Mouse (Mus musculus) kidney, adult 2 months (tissue): ENCODE measurements at regions not wholly inside any gene's neighbourhood (a gene's known extent, or its start where the extent isn't known, plus 50 kb on each side); places are given as distances from the start of the nearest gene placed in this dataset.

Experiments used
- CTCF ChIP-seq: fragments of 200-500 bp; conservative IDR thresholded peaks from 2 replicates; pipeline ENCODE4 v1.5.1; 2011; ENCODE audit warnings: low read depth, mild to moderate bottlenecking, control low read depth, low read length, moderate library complexity, mixed read lengths; ENCODE audit not compliant: insufficient read depth, insufficient read length
- POLR2A ChIP-seq: fragments of 200-500 bp; IDR thresholded peaks from one replicate; pipeline ENCODE4 v1.6.1; 2011; ENCODE audit warnings: low read depth, low read length, control low read depth

DNA sequence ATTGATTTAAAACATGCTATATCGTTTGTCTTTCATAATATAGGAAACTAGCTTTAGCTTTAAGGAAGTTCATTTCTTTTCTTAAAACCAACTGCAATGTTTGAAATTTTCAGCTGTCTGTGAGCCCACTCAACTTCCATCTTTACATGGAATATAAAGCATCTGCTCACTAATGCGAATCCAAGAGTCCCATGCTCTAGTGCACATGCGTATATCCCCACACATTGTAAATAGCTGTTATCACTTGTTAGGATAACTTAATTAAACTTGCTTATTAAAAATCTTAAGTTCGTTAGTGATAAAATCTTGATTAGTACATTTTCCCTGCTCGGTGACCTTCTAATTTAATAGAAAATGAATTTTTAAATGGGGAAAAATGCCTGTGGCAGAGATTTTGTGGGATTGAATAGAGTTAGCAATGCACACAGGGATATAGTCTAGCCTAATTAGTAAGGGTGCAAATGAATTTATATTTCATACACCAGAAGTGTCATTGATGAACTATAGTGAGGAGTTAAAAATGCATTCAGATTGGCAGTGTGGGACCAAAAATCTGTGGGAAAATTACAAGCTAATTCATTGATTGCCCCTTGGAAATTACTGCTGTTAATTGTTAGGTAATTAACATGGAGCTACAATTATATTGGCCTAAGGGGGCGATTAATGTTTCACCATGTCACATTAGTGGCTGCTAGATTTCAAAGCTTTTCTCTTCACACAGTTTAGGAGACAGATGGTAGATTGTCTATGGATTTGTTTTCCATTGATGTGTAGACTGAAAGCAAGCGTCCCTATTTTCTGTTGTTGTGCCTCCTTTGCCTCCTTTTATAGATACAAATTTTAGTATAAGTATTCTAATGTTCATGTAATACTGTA lies 1919.0 kb upstream of the Gm8797 start:
- TF ChIP-seq CTCF, result no peak
- TF ChIP-seq POLR2A, result no peak
